Mouse (Mus musculus) thymus, adult 2 months (tissue): ENCODE results near the gene Slc35c1.

Experiments
- CTCF ChIP-seq: fragments of 200-500 bp; IDR thresholded peaks from 2 replicates; pipeline ENCODE4 v1.5.1; 2012; ENCODE audit warnings: mild to moderate bottlenecking, control low read depth, low read length, moderate library complexity, borderline replicate concordance; ENCODE audit not compliant: control insufficient read depth, poor library complexity, insufficient read depth; ENCODE audit errors: extremely low read depth
- POLR2A ChIP-seq: fragments of 200-500 bp; IDR thresholded peaks from 2 replicates; pipeline ENCODE4 v1.6.1; 2012; ENCODE audit warnings: mild to moderate bottlenecking, low read length, control low read depth, moderate library complexity; ENCODE audit not compliant: control insufficient read depth, poor library complexity, insufficient read depth; ENCODE audit errors: extremely low read depth

DNA sequence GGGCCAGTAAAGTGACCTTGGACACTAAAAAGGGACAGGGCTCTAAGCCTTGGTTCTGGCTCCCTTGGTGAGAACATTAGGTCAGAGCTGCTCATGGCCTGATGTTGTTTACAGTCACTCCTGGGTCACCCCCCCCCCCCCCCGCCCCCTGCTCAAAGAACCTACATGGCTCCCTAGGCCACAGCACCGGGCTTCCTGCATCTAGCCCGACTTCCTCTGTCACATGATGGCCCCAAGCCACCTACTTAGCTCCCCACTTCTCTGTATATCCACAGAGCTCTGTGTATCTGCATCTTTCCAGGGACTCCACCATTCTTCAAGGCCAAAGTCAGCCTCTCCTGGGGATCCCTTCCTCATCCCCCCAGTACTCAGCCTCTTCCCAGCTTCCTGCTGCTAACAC is 4.6 kb downstream of the Slc35c1 start:
- TF ChIP-seq POLR2A, result no peak
- TF ChIP-seq CTCF, result no peak
